Mouse (Mus musculus) CH12.LX (cell line): ENCODE results near the gene Ppox. TPM values are rescaled to one million over a fixed set of nuclear protein-coding genes. Genes with fewer than 3 reads are reported as not detected.
A peak's percentile ranks its signal among the peaks of the same experiment; 100 is the strongest.

Experiments
- DNase-seq: peaks from one replicate; pipeline ENCODE4 v3.0.0-alpha.2; 2013; ENCODE audit errors: extremely low read depth
- H3K27ac ChIP-seq: 2 replicates; pipeline ENCODE4 v1.5.1; 2012; ENCODE audit warnings: low read depth, mild to moderate bottlenecking, control low read depth, moderate library complexity; ENCODE audit not compliant: insufficient read depth
- H3K27me3 ChIP-seq: replicated peaks from 2 replicates; pipeline ENCODE3; 2012; ENCODE audit warnings: inconsistent platforms
- H3K36me3 ChIP-seq, 2 experiments: replicated peaks in 1 of 2; 2 replicates each; pipeline versions ENCODE3 to v1.6.1; 2012; ENCODE audit warnings: inconsistent platforms in 1 of 2, low read length in 1 of 2, mild to moderate bottlenecking in 1 of 2, mixed read lengths in 1 of 2, moderate library complexity in 1 of 2; ENCODE audit not compliant: control insufficient read depth in 1 of 2, insufficient read depth in 1 of 2
- H3K4me1 ChIP-seq, 2 experiments: 2 replicates each; pipeline ENCODE4 v1.6.1; 2012; ENCODE audit warnings: inconsistent platforms in 1 of 2, moderate library complexity in 1 of 2; ENCODE audit not compliant: insufficient read depth in 2 of 2, control insufficient read depth in 1 of 2
- H3K4me2 ChIP-seq: 2 replicates; pipeline ENCODE4 v1.6.1; 2012; ENCODE audit warnings: low read depth, mild to moderate bottlenecking, control low read depth; ENCODE audit not compliant: poor library complexity, insufficient read depth, severe bottlenecking
- H3K4me3 ChIP-seq, 3 experiments: fragments of 150-350 bp in 1 of 3; sonication (generic) in 1 of 3; replicated peaks in 1 of 3; 2 replicates each; pipeline versions ENCODE3 to v1.5.1; 2011 to 2012; ENCODE audit warnings: low read depth in 2 of 3, low read length in 2 of 3, mild to moderate bottlenecking in 2 of 3, moderate library complexity in 2 of 3, control low read depth in 1 of 3, improper control_type of control experiment in 1 of 3, inconsistent platforms in 1 of 3, mixed read lengths in 1 of 3; ENCODE audit not compliant: poor library complexity in 1 of 3
- H3K79me2 ChIP-seq: replicated peaks from 2 replicates; pipeline ENCODE4 v1.6.1; 2012; ENCODE audit warnings: mild to moderate bottlenecking, moderate library complexity; ENCODE audit not compliant: control insufficient read depth, poor library complexity, insufficient read depth, severe bottlenecking; ENCODE audit errors: extremely low read depth
- H3K9ac ChIP-seq: 2 replicates; pipeline ENCODE4 v1.6.1; 2012; ENCODE audit warnings: low read depth, mild to moderate bottlenecking, control low read depth, moderate library complexity; ENCODE audit not compliant: insufficient read depth
- H3K9me3 ChIP-seq: replicated peaks from 2 replicates; pipeline ENCODE3; 2012; ENCODE audit warnings: low read length, inconsistent platforms, mixed read lengths
- E2F4 ChIP-seq: IDR thresholded peaks from 2 replicates; pipeline ENCODE4 v1.6.1; 2011; ENCODE audit warnings: low read depth, low read length, improper control_type of control experiment; ENCODE audit not compliant: insufficient replicate concordance
- ELF1 ChIP-seq: IDR thresholded peaks from 2 replicates; pipeline ENCODE4 v1.6.1; 2014; ENCODE audit warnings: low read depth, mild to moderate bottlenecking, inconsistent platforms, low read length, improper control_type of control experiment
- EP300 ChIP-seq: IDR thresholded peaks from 2 replicates; pipeline ENCODE4 v1.6.1; 2011; ENCODE audit warnings: low read length, improper control_type of control experiment
- HCFC1 ChIP-seq: IDR thresholded peaks from 2 replicates; pipeline ENCODE4 v1.6.1; 2012; ENCODE audit warnings: low read depth, mild to moderate bottlenecking, inconsistent platforms, low read length, improper control_type of control experiment
- JUND ChIP-seq: conservative IDR thresholded peaks from 2 replicates; pipeline ENCODE4 v1.6.1; 2011; ENCODE audit warnings: low read depth, low read length, improper control_type of control experiment
- MAX ChIP-seq: IDR thresholded peaks from 2 replicates; pipeline ENCODE4 v1.6.1; 2011; ENCODE audit warnings: low read length, improper control_type of control experiment
- MEF2A ChIP-seq: IDR thresholded peaks from 2 replicates; pipeline ENCODE4 v1.6.1; 2014; ENCODE audit warnings: low read depth, mild to moderate bottlenecking, inconsistent platforms, low read length, improper control_type of control experiment, borderline replicate concordance
- NELFE ChIP-seq: IDR thresholded peaks from 2 replicates; pipeline ENCODE4 v1.6.1; 2011; ENCODE audit warnings: low read depth, low read length, improper control_type of control experiment
- NRF1 ChIP-seq: IDR thresholded peaks from 2 replicates; pipeline ENCODE4 v1.6.1; 2014; ENCODE audit warnings: low read depth, mild to moderate bottlenecking, inconsistent platforms, low read length, improper control_type of control experiment, moderate library complexity
- PAX5 ChIP-seq: IDR thresholded peaks from 2 replicates; pipeline ENCODE4 v1.6.1; 2012; ENCODE audit warnings: low read length, inconsistent platforms, mixed read lengths
- POLR2A ChIP-seq: IDR thresholded peaks from 2 replicates; pipeline ENCODE4 v1.6.1; 2011; ENCODE audit warnings: low read depth, mild to moderate bottlenecking, improper control_type of control experiment, low read length
- RAD21 ChIP-seq: IDR thresholded peaks from 2 replicates; pipeline ENCODE4 v1.6.1; 2011; ENCODE audit warnings: low read depth, mild to moderate bottlenecking, low read length, improper control_type of control experiment, moderate library complexity
- RCOR1 ChIP-seq: conservative IDR thresholded peaks from 2 replicates; pipeline ENCODE4 v1.6.1; 2012; ENCODE audit warnings: low read depth, mild to moderate bottlenecking, inconsistent platforms, low read length, improper control_type of control experiment
- TCF12 ChIP-seq: IDR thresholded peaks from 2 replicates; pipeline ENCODE4 v1.6.1; 2014; ENCODE audit warnings: low read depth, mild to moderate bottlenecking, inconsistent platforms, low read length, improper control_type of control experiment
- UBTF ChIP-seq: IDR thresholded peaks from 2 replicates; pipeline ENCODE4 v1.6.1; 2012; ENCODE audit warnings: low read depth, mild to moderate bottlenecking, inconsistent platforms, low read length, improper control_type of control experiment, moderate library complexity
- ZKSCAN1 ChIP-seq: IDR thresholded peaks from 2 replicates; pipeline ENCODE4 v1.6.1; 2012; ENCODE audit warnings: low read depth, inconsistent platforms, low read length, improper control_type of control experiment, borderline replicate concordance
- ZNF384 ChIP-seq: IDR thresholded peaks from 2 replicates; pipeline ENCODE4 v1.6.1; 2012; ENCODE audit warnings: low read depth, low read length, improper control_type of control experiment, inconsistent platforms
- dilution Hi-C: fragments of 300-500 bp; cut with MboI; formaldehyde crosslinking; loops from 2 replicates; pipeline ENCODE4 v1.14.3; 2020; ENCODE audit warnings: low sequenced_read_pairs; ENCODE audit not compliant: extremely low pct_unique_long_range_greater_than_20kb, extremely low pct_ligation_motif_present
- in situ Hi-C: fragments of 300-500 bp; cut with MboI; formaldehyde crosslinking; loops from 3 replicates; pipeline ENCODE4 v1.14.3; 2019; ENCODE audit warnings: low sequenced_read_pairs, low pct_ligation_motif_present, low pct_unique_long_range_greater_than_20kb, mixed read lengths
- polyA plus RNA-seq: library from polyadenylated mRNA; unstranded; fragments of >175 nt; gene quantifications from 2 replicates; pipeline ENCODE4 v1.2.1, GENCODE M21; 2012; ENCODE audit warnings: low read depth; ENCODE audit not compliant: insufficient read length
- total RNA-seq, 2 experiments: library from RNA; depleted of rRNA; stranded (reverse); fragments of 300-350 nt in 1 of 2; fragments of >200 nt in 1 of 2; gene quantifications; 2 replicates each; pipeline ENCODE4 v1.2.3; 2012 to 2014

Ppox gene
- total and polyA plus RNA-seq, 3 experiments = 10.5 to 15.1 (median 13.6) TPM

GRCm38 (mm10) chr1:171234538-171234937, 46.4 kb downstream of the Ppox start:
- H3K4me2 ChIP-seq = no peak overlapping the region
- peak overlapping the region in 1 of 3 experiments; percentile 49 for H3K4me3 ChIP-seq
- no peaks in the 10 kb centered on the region for H3K79me2 ChIP-seq
- H3K9me3 ChIP-seq = no peaks in the 10 kb centered on the region
- TF ChIP-seq ZNF384 (no peak), HCFC1 (no peak), E2F4 (no peak), ZKSCAN1 (no peak), PAX5 (no peak), RAD21 (no peak), EP300 (no peak), POLR2A (no peak), MAX (no peak), MEF2A (no peak), UBTF (no peak), JUND (no peak), TCF12 (no peak), RCOR1 (no peak)
- dilution Hi-C loops = no loop called here
- no peak for DNase-seq
- in situ Hi-C loops = no loop called here
- no peak overlapping the region for H3K27ac ChIP-seq
- H3K36me3 ChIP-seq = peaks cover 53 to 61% of the 10 kb centered on the region in 2 experiments
- no peak overlapping the region for H3K9ac ChIP-seq
- H3K4me1 ChIP-seq = peaks cover 11 to 56% of the 10 kb centered on the region in 2 experiments
- H3K27me3 ChIP-seq = no peaks in the 10 kb centered on the region

- no peak within 1 kb of the TSS for H3K9ac ChIP-seq
- peak within 1 kb of the TSS; percentile 41 to 49 (median 43) for H3K4me3 ChIP-seq
- H3K79me2 ChIP-seq = no peaks in the 10 kb centered on the region
- peaks cover 11 to 57% of the 10 kb centered on the region in 2 experiments for H3K4me1 ChIP-seq
- H3K4me2 ChIP-seq = no peak within 1 kb of the TSS
- H3K27ac ChIP-seq = no peak within 1 kb of the TSS
- H3K36me3 ChIP-seq = peaks cover 50 to 61% of the 10 kb centered on the region in 2 experiments
- in situ Hi-C loops (no loop called here), dilution Hi-C loops (no loop called here)
- TF ChIP-seq NELFE (0 out of 2 replicates have a peak, but pooled peaks have one; percentile 7), ZKSCAN1 (no peak), ELF1 (peak; percentile 47), NRF1 (peak; percentile 69)
- no peaks in the 10 kb centered on the region for H3K27me3 ChIP-seq
- H3K9me3 ChIP-seq = no peaks in the 10 kb centered on the region
- DNase-seq = peak; percentile 31
Measured at GRCm38 (mm10) chr1:171234126-171234525, 46.9 kb downstream of the Ppox start, which contains the start of gene Fcer1g. Fcer1g (minus strand) TSS chr1:171234365.
